In genomic region chr16:9995814-9996210, GRCm38 (mm10) we compare ENCODE assay signal across 7 mouse cellular contexts. TPM values are rescaled to one million over a fixed set of nuclear protein-coding genes. Genes with fewer than 3 reads are reported as not detected.
DNase-seq lines count a peak whose midpoint lies in the region; ATAC-seq and TF ChIP-seq lines count a peak whose summit lies in the region.

No protein-coding gene starts in this region.

- no peak overlapping the region for H3K27ac ChIP-seq in kidney, postnatal 0 days
- no peak overlapping the region for H3K27ac ChIP-seq in embryonic facial prominence, embryonic 11.5 days (replicated peaks; ENCODE audit: low read depth, low read length)
- H3K27ac ChIP-seq in hindbrain, embryonic 11.5 days (ENCODE audit: low read depth, low read length), result no peak overlapping the region
- H3K27ac ChIP-seq in midbrain, postnatal 0 days (ENCODE audit: low read depth, low read length), result peak overlapping the region; percentile 63; the same call in 1 of the 2 replicates

- H3K9me3 ChIP-seq in kidney, postnatal 0 days (replicated peaks; ENCODE audit: low read length), result no peaks in the 10 kb centered on the region
- H3K9me3 ChIP-seq in embryonic facial prominence, embryonic 11.5 days (replicated peaks; ENCODE audit: control insufficient read depth, low read length), result no peaks in the 10 kb centered on the region
- no peaks in the 10 kb centered on the region for H3K9me3 ChIP-seq in hindbrain, embryonic 11.5 days (ENCODE audit: control insufficient read depth, low read length)
- no peaks in the 10 kb centered on the region for H3K9me3 ChIP-seq in midbrain, postnatal 0 days (ENCODE audit: low read length)

- H3K4me1 ChIP-seq in kidney, postnatal 0 days (replicated peaks; ENCODE audit: insufficient read depth, low read length), result no peaks in the 10 kb centered on the region
- peaks cover 10% of the 10 kb centered on the region for H3K4me1 ChIP-seq in embryonic facial prominence, embryonic 11.5 days (ENCODE audit: control insufficient read depth, insufficient read depth, low read length)
- H3K4me1 ChIP-seq in hindbrain, embryonic 11.5 days (replicated peaks; ENCODE audit: control insufficient read depth, insufficient read depth, low read length), result peaks cover 10% of the 10 kb centered on the region
- H3K4me1 ChIP-seq in midbrain, postnatal 0 days (ENCODE audit: insufficient read depth, low read length), result peaks cover 5% of the 10 kb centered on the region; the same call in 1 of the 2 replicates

- no peak overlapping the region for H3K4me3 ChIP-seq in kidney, postnatal 0 days (replicated peaks; ENCODE audit: low read depth, low read length)
- H3K4me3 ChIP-seq in embryonic facial prominence, embryonic 11.5 days (ENCODE audit: low read depth, low read length), result peak overlapping the region; percentile 41; the same call in 1 of the 2 replicates
- peak overlapping the region; percentile 46 for H3K4me3 ChIP-seq in hindbrain, embryonic 11.5 days (ENCODE audit: low read depth, low read length)
- peak overlapping the region; percentile 69 for H3K4me3 ChIP-seq in midbrain, postnatal 0 days (ENCODE audit: low read depth, low read length)

- H3K9ac ChIP-seq in kidney, postnatal 0 days (ENCODE audit: low read depth, low read length), result no peak overlapping the region
- no peak overlapping the region for H3K9ac ChIP-seq in embryonic facial prominence, embryonic 11.5 days (replicated peaks; ENCODE audit: low read length)
- H3K9ac ChIP-seq in hindbrain, embryonic 11.5 days (ENCODE audit: low read depth, low read length), result 0 out of 2 replicates have a peak overlapping the region, but pooled peaks have one; percentile 45
- H3K9ac ChIP-seq in midbrain, postnatal 0 days (replicated peaks; ENCODE audit: low read length, poor library complexity, severe bottlenecking), result peak overlapping the region; percentile 80; the same call in 1 of the 2 replicates

- H3K4me2 ChIP-seq in kidney, postnatal 0 days (ENCODE audit: low read length), result peak overlapping the region; percentile 46; the same call in 1 of the 2 replicates
- peak overlapping the region; percentile 87 for H3K4me2 ChIP-seq in embryonic facial prominence, embryonic 11.5 days (ENCODE audit: low read depth, low read length)
- peak overlapping the region; percentile 94 for H3K4me2 ChIP-seq in hindbrain, embryonic 11.5 days (replicated peaks; ENCODE audit: low read depth, low read length)
- peak overlapping the region; percentile 90 for H3K4me2 ChIP-seq in midbrain, postnatal 0 days (ENCODE audit: low read depth, low read length, poor library complexity, severe bottlenecking)

- H3K27me3 ChIP-seq in kidney, postnatal 0 days (ENCODE audit: insufficient read depth, low read length), result peaks cover 44% of the 10 kb centered on the region
- H3K27me3 ChIP-seq in embryonic facial prominence, embryonic 11.5 days (ENCODE audit: control insufficient read depth, insufficient read depth, low read length), result peaks cover 46% of the 10 kb centered on the region
- H3K27me3 ChIP-seq in hindbrain, embryonic 11.5 days (ENCODE audit: control insufficient read depth, insufficient read depth, low read length), result peaks cover 47% of the 10 kb centered on the region
- H3K27me3 ChIP-seq in midbrain, postnatal 0 days (ENCODE audit: insufficient read depth, low read length), result peaks cover 16% of the 10 kb centered on the region

- ATAC-seq in kidney, postnatal 0 days (replicated peaks; ENCODE audit: low FRiP score, low read depth), result no peak
- no peak for ATAC-seq in embryonic facial prominence, embryonic 11.5 days (replicated peaks; ENCODE audit: insufficient number of reproducible peaks, low FRiP score, low TSS enrichment, low read depth)
- no peak for ATAC-seq in hindbrain, embryonic 11.5 days (ENCODE audit: low FRiP score)
- no peak for ATAC-seq in midbrain, postnatal 0 days (ENCODE audit: low FRiP score)
- no peak for ATAC-seq in granulocyte monocyte progenitor cell, adult 5-6 weeks (replicated peaks; ENCODE audit: poor library complexity, severe bottlenecking)

- 27% methylated on average over 13 of the region's 13 CpGs for WGBS in kidney, postnatal 0 days
- WGBS in embryonic facial prominence, embryonic 11.5 days, result 17% methylated on average over 13 of the region's 13 CpGs
- 26% methylated on average over 13 of the region's 13 CpGs for WGBS in hindbrain, embryonic 11.5 days
- 14% methylated on average over 13 of the region's 13 CpGs for WGBS in midbrain, postnatal 0 days

- TF ChIP-seq CTCF in kidney, postnatal 0 days (IDR thresholded peaks at IDR 0.05; ENCODE audit: low read depth), result no peak
- no peak for TF ChIP-seq CTCF in midbrain, postnatal 0 days (IDR thresholded peaks at IDR 0.05)

- no peak for DNase-seq in kidney, postnatal 0 days (ENCODE audit: low spot score)
- no peak for DNase-seq in kidney, adult 11 months
- DNase-seq in embryonic facial prominence, embryonic 11.5 days (ENCODE audit: low spot score), result peak; percentile 10
- DNase-seq in hindbrain, embryonic 11.5 days (ENCODE audit: low spot score), result peak; percentile 35
- DNase-seq in midbrain, postnatal 0 days (ENCODE audit: low spot score), result no peak
- DNase-seq in retina, postnatal 1 day, result no peak

- no peaks in the 10 kb centered on the region for H3K36me3 ChIP-seq in kidney, postnatal 0 days (ENCODE audit: insufficient read depth, low read length)
- H3K36me3 ChIP-seq in embryonic facial prominence, embryonic 11.5 days (replicated peaks; ENCODE audit: control insufficient read depth, insufficient read depth, low read depth, low read length), result no peaks in the 10 kb centered on the region
- H3K36me3 ChIP-seq in hindbrain, embryonic 11.5 days (ENCODE audit: control insufficient read depth, insufficient read depth, low read length), result no peaks in the 10 kb centered on the region
- H3K36me3 ChIP-seq in midbrain, postnatal 0 days (ENCODE audit: insufficient read depth, low read length), result no peaks in the 10 kb centered on the region

RNA-seq across cellular contexts. Expression of gene Grin2a, which starts 0.5 kb away (rescaled TPM):
- 0.01 and 0.08 TPM in 2 replicates for polyA plus RNA-seq in kidney, postnatal 0 days (2015; fragmentation: Nextera tagmentation; extraction: Ambion mirVana)
- polyA plus RNA-seq in embryonic facial prominence, embryonic 11.5 days (2014; fragmentation: Nextera tagmentation; extraction: Ambion mirVana), result 0.15 and 0.22 TPM in 2 replicates
- 0.88 and 1.5 TPM in 2 replicates for polyA plus RNA-seq in hindbrain, embryonic 11.5 days (2014; fragmentation: Nextera tagmentation; extraction: Ambion mirVana)
- 10.5 and 20.7 TPM in 2 replicates for total RNA-seq in midbrain, postnatal 0 days (2014; rRNA removed)
- polyA plus RNA-seq in midbrain, postnatal 0 days (2015; fragmentation: Nextera tagmentation; extraction: Ambion mirVana), result 3.7 and 6.1 TPM in 2 replicates
- total RNA-seq in granulocyte monocyte progenitor cell, adult 5-6 weeks (2014; fragmentation: Nextera tagmentation), result not detected in 2 replicates
- total RNA-seq in granulocyte monocyte progenitor cell, adult 5-6 weeks (2017), result not detected in 2 replicates

Comparison
In these comparisons a context has a peak if more than half of its experiments do, and no peak if none do; other contexts are left out.
1. DNase-seq: peak in embryonic facial prominence, embryonic 11.5 days (single experiment) and hindbrain, embryonic 11.5 days (single experiment); none in kidney, postnatal 0 days (single experiment), kidney, adult 11 months (single experiment), midbrain, postnatal 0 days (single experiment) and retina, postnatal 1 day (single experiment).
2. H3K9ac ChIP-seq: peak in hindbrain, embryonic 11.5 days (single experiment) and midbrain, postnatal 0 days (single experiment); none in kidney, postnatal 0 days (single experiment) and embryonic facial prominence, embryonic 11.5 days (single experiment).
3. Peak in every context shown above with its lines, with median percentiles within 50 percentile points of each other: H3K4me2 ChIP-seq.